Mouse (Mus musculus) thymus, postnatal 4 days (tissue): ENCODE results near the gene Pla2g6.

Source experiments
- DNase-seq: peaks from one replicate; pipeline ENCODE4 v3.0.0; 2021

Gene Pla2g6

GRCm38 (mm10) chr15:79348651-79349050 is 20.5 kb upstream of the Pla2g6 start:
- DNase-seq = no peak

- peak; percentile 85 for DNase-seq
Observed at GRCm38 (mm10) chr15:79347845-79348506, 19.8 kb upstream of the Pla2g6 start.

- DNase-seq = peak; percentile 99
Observed at GRCm38 (mm10) chr15:79347165-79347844, 19.1 kb upstream of the Pla2g6 start.

DNA sequence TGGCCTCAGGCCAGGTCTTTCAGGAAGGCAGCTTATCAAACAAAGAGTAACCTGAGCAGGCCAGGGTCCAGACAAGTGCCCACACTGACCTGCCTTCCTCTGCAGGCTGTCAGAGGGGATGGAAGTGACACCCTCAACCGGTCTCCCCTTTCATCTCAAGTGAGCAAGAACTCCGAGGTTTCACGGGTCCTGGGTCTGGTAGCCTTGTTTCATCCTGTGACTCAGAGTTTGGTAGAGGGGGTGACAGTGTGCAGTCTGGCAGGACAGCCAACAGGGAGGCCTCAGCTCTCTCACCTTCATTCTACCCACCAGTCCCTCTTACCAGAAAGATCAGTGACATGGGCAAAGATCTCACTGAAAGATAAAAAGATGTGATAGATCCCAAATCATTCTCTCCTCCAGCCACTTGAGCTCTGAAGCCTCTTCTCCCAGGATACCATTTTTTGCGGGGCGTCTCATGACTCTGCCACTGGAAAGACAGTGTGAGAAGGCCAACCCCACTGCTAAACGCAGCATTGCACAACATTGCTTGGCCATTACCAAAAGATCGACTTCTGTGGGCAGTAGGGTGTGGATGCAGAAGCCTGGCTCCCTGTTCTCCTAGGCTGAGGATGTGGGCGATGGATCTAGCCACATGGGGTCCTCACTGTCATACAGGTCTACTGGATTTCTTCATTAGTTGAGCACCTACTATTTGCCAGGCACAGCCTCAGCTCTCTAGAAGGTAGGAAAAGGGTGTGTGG is 18.0 kb upstream of the Pla2g6 start, which contains the start of gene Maff:
Gene Maff (plus strand): TSS at position 571 of the 743 bp plus-strand sequence.
- DNase-seq = no peak

DNA sequence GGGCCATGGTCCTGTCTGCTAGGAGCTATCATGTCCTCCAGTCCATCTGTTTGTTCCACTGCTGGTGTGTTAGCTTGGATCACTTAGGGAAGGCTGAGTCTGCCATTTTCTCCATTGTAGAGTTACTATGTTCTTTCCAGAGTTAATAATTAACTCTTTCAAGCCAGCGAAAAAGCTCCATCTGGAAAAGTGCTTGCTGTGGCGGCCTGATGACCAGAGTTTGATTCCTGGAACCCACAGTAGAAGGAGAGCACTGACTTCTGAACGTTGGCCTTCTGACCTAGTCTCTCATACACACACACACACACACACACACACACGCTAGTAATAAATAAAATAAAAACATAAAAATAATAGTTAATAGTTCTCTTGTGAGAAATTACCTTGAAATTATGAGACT is 16.4 kb upstream of the Pla2g6 start:
- no peak for DNase-seq

DNA sequence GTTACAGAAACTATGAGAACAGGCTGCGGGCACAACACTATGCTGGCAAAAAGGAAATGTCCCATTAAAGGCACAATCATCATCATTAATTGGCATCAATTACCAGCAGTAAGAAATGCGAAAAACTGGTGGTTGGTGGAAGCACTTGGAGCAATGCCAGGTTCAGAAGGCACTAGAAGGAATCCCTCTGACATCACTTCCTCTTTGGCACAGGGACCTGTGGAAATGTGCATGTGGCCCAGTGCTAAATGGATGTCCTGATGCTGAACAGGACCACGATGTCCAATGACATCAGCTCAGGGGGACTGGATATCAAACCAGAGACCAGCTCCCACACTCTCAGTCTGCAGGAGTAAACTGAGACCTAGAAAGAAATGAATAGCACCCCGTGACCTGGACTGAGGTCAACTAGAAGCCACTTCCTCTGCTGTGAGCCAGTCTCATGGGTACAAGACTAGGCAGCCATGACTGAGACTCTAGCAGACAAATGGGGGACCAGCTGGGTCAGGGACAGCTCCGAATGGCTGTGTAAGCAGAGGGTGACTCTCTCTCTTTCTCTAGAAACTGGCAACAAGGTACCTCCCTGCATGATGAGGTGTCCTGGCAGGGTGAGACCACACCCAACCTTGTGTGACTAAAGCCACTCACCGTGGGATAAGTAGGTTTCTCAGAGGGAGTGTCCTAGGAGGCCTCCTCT is 14.6 kb upstream of the Pla2g6 start:
- DNase-seq = no peak

- no peak for DNase-seq
Observed at GRCm38 (mm10) chr15:79338978-79339377, 10.8 kb upstream of the Pla2g6 start.

DNA sequence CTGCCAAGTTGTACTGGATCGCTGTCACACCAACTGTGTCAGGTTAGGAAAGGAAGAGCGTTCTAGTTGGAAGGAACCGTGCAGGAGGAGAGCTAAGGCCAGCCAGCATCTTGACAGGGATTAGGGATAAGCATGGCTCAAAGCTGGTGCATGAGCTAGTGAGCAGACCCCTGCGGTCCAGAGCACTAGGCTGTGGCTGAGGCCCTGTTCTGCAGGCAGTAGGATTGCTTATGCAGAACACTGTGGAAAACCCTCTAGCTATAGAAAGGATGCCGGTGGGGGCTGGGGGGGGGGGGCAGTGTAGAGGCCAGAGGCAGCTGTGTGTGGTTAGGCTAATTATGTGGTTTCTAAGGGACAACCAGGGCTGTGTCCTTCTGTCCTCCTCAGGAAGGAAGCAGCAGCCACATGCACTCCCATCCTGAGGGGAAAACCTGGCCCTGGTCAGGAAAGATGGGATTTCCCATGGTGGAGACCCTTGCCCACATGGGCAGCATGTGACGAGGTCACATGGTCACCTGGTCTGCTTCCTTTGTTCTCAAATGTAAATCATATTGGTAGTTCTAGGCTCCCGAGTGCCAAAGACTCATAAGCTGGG is 7.0 kb upstream of the Pla2g6 start:
- no peak for DNase-seq

- DNase-seq = no peak
Observed at GRCm38 (mm10) chr15:79333409-79333808, 5.2 kb upstream of the Pla2g6 start.

GRCm38 (mm10) chr15:79330521-79330920 is 2.3 kb upstream of the Pla2g6 start:
- no peak for DNase-seq

DNA sequence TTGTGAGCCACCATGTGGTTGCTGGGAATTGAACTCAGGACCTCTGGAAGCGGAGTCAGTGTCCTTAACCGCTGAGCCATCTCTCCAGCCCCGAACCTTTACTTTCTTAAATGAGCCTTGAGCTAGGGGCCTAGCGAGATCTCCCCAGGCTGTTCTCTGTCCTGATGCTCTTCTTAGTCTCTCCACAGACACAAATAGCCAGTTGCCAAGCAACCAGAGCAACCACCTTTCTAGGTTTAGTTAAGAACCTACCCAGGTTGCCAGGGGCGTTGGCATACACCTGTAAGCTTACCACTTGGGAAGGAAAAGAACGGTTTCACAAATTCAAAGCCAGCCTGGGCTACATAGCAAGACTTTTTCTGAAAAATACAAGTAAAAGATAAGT is 1.8 kb upstream of the Pla2g6 start:
- DNase-seq = no peak

DNA sequence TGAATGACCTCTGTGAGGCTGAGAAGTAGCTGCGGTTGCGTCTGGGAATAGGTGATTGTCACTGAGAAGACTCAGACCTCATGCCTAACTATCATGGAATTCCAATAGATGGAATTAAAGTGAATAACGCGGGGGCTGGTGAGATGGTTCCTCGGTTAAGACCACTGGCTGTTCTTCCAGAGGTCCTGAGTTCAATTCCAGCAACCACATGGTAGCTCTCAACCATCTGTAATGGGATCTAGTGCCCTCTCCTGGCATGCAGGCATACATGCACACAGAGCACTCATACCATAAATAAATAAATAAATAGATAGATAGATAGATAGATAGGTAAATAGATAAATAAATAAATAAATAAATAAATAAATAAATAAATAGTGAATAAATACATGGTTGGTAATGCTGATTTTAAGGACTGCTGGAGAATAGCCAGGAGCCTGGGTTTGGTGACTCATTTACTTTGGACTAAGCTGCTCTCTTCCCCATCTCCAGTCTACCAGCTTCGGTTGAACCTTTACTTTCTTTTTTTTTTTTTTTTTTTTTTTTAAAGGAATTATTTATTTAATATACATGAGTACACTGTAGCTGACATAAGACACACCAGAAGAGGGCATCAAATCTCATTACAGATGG is 1.3 kb upstream of the Pla2g6 start:
- no peak for DNase-seq

DNA sequence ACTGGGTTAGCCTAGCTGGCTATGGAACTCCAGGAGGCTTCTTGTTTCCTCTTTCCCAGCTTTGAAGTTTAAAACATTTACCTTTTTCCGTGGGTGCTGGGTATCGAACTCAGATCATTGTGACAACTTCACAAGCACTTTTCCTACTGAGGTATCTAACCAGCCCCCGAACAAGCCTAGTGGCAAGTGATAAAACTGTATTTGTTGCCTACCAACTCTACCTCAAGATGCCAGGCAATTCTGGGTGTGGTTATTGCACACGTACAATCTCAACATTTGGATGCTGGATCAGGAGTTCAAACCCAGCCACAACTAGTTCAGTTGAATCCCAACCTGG is 717 bp upstream of the Pla2g6 start:
- no peak for DNase-seq

DNA sequence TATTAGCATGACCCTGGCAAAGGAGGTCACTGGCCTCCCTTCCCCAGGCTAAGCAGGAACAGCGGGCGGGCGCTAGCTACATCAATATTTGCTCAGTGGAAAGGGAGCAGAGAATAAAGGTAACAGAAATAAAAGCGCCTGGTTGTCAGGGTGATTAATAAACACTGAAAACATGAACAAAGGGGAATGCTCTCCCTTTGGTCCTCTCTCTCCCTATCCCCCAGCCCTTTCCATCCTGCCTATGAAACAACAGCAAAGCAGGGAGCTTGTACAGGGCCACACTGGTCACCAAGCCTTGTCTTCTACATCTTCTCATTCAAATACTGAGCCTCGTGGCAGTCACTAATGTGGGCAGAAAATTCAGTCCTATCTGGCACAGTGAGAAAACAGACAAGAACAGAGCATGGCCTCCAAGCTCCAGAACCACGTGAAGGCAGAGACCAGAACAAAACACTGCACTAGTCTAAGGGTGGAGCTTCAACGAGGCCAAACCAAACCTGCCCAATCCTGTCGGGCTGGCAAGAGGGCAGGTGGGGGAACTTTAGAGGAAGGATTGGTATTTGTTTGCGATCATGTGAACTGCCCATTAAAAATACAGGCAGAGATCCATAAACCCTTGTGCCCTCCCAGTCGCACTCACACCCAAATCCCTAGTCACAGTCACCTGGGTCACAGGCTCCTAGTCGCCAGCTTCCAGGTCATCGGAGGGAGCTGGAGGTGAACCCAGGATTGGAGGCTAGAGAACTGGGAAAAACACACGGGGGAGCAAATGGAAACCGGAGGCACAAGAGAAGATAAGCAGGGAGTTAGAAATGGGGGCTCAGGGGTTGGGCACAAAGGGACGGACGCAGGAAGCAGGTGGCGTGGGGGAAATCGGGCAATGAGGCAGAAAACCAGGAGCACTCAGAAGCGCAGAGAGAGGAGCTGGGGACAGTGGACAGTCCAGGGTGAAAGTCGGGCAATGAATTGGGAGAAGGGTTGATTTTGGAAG is 924 bp downstream of the Pla2g6 start:
- DNase-seq = peak; percentile 54

DNA sequence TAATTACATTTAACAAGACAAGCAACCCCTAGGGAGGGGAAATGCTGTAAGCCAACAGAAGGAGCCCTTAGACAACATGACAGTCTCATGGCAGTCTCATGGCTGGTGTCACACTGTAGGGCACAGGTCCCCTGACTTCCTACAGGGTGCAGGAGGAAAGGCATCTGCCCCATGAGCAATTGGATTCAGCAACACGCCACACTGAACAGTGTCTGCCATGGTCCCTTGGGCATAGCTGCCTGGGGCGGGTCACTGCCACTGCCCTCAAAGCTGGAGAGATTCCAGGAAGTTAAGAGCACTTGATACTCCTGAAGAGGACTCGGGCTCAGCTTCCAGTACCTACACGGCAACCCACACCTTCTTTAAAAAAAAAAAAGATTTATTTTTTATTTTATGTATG is 1.9 kb downstream of the Pla2g6 start:
- no peak for DNase-seq

DNA sequence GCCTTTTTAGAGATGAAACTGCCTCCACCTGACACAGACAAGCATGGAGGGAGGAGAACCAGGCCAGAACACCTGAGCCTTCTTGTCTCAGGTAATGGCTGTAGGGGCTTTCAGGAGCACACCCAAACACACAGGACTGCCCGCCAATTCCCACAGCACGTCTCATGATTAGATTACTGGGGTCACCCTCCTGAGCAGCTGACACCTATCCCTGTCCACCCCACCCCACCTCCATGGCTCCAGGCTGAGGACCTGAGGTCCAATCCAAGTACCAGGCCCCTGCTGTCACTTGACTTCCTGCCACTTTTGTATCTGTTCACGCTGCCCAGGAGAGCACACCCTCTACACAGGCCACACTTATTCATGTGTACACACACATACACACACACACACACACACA is 2.4 kb downstream of the Pla2g6 start:
- no peak for DNase-seq

GRCm38 (mm10) chr15:79324373-79324772 is 3.8 kb downstream of the Pla2g6 start:
- DNase-seq = no peak

DNA sequence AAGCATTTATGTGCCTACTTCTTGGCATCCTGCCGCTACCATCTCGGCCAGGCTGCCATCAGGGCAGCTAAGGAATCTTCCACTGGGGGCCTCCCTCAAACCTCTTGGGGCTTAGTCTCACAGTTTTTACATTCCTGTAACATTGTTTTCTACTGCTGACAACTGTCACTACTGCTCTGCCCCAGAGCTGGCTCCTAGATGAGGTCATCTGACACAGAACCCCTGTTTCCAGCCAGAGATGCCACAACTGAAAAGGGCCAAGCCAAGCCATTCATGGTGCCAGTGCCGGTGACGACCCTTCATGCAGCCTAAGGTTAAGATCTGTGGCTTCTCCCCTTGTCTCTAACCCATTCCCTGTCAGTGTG is 4.4 kb downstream of the Pla2g6 start:
- peak; percentile 47 for DNase-seq

GRCm38 (mm10) chr15:79322991-79323790 is 5.0 kb downstream of the Pla2g6 start:
- DNase-seq = peak; percentile 76

DNA sequence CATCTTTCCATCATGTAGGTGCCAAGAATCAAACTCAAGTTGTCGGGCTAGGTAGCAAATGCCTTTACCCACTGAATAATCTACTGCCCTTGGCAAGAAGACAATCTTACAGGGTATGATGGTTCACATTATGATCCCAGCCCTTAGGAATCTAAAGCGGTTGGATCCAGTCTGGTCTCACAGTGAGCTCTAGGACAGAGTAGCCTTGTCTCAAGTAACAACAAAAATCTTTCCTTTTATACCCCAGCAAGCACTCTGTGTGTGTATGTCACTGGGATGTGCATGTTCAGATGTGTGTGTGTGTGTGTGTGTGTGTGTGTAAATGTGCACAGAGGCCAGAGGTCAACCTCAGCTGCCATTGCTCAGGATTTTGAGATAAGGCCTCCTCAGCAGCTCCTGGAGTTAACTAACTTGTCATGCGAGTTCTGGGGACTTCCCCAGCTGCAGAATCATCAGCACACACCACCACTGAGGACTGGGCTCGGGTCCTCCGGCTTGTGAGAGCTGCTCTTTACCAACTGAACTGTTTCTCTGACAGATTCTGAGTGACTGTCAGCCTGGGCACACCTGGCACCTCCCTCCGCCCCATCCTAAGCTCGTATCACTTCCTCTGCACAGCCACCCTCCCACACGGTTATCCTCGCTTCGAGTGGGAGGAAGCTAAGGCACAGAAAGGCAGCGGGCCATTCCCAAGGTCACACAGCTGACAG is 5.8 kb downstream of the Pla2g6 start:
- DNase-seq = peak; percentile 80
